Mouse (Mus musculus) hindbrain, embryonic 12.5 days (tissue): ENCODE results near the gene Gm9936. TPM values are rescaled to one million over a fixed set of nuclear protein-coding genes. Genes with fewer than 3 reads are reported as not detected.
A peak's percentile ranks its signal among the peaks of the same experiment; 100 is the strongest.

Experiments used
- ATAC-seq: fragments of 200-750 bp; cut with Nextera tagmentation; 2 replicates; pipeline ENCODE4 v1.8.0; 2017; ENCODE audit warnings: moderate TSS enrichment; ENCODE audit not compliant: low FRiP score
- H3K27ac ChIP-seq: fragments of 300-500 bp; sonication (generic); 2 replicates; pipeline ENCODE4 v1.5.1; 2016; ENCODE audit warnings: mild to moderate bottlenecking
- H3K27me3 ChIP-seq: fragments of 300-500 bp; sonication (generic); 2 replicates; pipeline ENCODE4 v1.6.1; 2016; ENCODE audit warnings: mild to moderate bottlenecking
- H3K36me3 ChIP-seq: fragments of 300-500 bp; sonication (generic); 2 replicates; pipeline ENCODE4 v1.6.1; 2016; ENCODE audit warnings: mild to moderate bottlenecking
- H3K4me1 ChIP-seq: fragments of 300-500 bp; sonication (generic); 2 replicates; pipeline ENCODE4 v1.6.1; 2016
- H3K4me2 ChIP-seq: fragments of 300-500 bp; sonication (generic); replicated peaks from 2 replicates; pipeline ENCODE4 v1.6.1; 2016; ENCODE audit warnings: mild to moderate bottlenecking
- H3K4me3 ChIP-seq: fragments of 300-500 bp; sonication (generic); 2 replicates; pipeline ENCODE4 v1.5.1; 2016; ENCODE audit warnings: mild to moderate bottlenecking
- H3K9ac ChIP-seq: fragments of 300-500 bp; sonication (generic); 2 replicates; pipeline ENCODE4 v1.6.1; 2016; ENCODE audit warnings: mild to moderate bottlenecking, moderate library complexity
- H3K9me3 ChIP-seq: fragments of 300-500 bp; sonication (generic); replicated peaks from 2 replicates; pipeline ENCODE4 v1.6.1; 2016; ENCODE audit warnings: mild to moderate bottlenecking
- WGBS: fragments of 180-500 bp; shearing (Covaris S2); methylation state at CpG from one replicate; pipeline ENCODE4 v1.1.7; 2016; 5-methylcytosine and 5-hydroxymethylcytosine counted together
- polyA plus RNA-seq: library from polyadenylated mRNA; unstranded; fragments of >200 nt; fragmentation: Nextera tagmentation; extraction: Ambion mirVana; gene quantifications from 2 replicates; pipeline ENCODE4 v1.2.1, GENCODE M21; 2016

Gm9936 gene
- polyA plus RNA-seq, 1 experiment from 2014 or later: 0.56 TPM

DNA sequence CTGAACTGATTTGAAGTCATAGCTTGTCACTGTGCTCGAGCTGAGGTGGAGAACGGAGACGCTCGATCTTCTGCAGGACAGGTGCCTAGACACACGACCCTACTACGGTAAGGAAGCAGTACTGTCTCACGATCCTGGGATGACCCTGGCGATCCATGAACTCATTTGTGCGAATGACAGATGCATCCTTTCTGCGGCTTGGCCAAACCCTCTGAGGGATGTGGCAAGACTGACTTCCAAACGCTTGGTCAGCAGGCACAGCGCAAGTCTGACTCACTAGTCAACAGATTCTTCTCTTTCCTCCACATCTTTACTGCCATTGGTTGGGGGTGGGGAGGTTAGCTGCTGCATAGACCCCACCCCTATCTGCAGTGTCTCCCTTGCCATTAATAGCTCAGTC, 31.1 kb downstream of the Gm9936 start:
- Histone ChIP-seq H3K4me1 (peaks cover 3% of the 10 kb centered on the region; the same call in 1 of the 2 replicates), H3K27me3 (no peaks in the 10 kb centered on the region), H3K27ac (no peak overlapping the region), H3K9ac (no peak overlapping the region), H3K36me3 (no peaks in the 10 kb centered on the region), H3K4me3 (no peak overlapping the region), H3K4me2 (no peak overlapping the region), H3K9me3 (no peaks in the 10 kb centered on the region)
- no peak for ATAC-seq
- 91% methylated on average over 12 of the region's 12 CpGs for WGBS

DNA sequence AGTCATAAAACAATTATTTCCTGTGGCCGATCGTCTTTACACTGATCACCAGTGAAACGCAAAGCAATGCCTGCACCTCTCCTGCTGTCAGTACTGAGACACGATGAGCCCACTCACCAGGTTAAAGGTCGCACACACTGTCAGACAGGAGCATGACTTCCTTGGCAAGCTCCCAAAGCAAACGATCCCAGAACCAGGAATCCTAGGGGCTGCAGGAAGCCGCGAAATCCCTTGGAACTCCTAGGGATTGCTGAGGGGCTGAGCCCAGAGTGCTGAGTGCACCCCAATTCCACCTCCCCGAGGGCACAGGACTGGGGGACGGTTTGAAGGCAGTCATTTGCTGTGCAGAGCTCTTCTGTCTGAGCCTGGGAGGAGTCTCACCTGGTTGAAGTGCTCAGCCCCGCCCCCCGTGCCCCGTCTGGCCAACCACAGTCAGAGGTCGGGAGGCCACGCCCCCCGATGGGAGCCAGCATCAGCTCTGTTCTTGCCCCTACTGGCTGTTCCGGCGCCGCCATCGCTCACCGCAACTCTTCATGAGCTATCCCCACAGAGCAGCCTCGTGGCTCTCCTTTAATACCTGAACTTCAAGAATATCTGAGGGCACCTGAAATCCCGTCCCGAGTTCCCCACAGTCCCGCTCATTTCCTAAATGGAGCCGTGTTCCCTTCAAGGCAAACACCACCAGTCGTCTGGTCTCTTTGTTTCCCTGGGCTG, 32.3 kb downstream of the Gm9936 start:
- Histone ChIP-seq H3K9me3 (no peaks in the 10 kb centered on the region), H3K9ac (peak overlapping the region; percentile 47; the same call in 1 of the 2 replicates), H3K4me3 (peak overlapping the region; percentile 35), H3K27ac (peak overlapping the region; percentile 62), H3K4me1 (peaks cover 5% of the 10 kb centered on the region; the same call in 1 of the 2 replicates), H3K4me2 (peak overlapping the region; percentile 54), H3K27me3 (no peaks in the 10 kb centered on the region), H3K36me3 (0 out of 2 replicates have a peak, but pooled peaks cover 3% of the 10 kb centered on the region)
- ATAC-seq: peak; percentile 65
- WGBS: 8% methylated on average over 27 of the region's 27 CpGs

GRCm38 (mm10) chr5:114824197-114824596, 34.3 kb downstream of the Gm9936 start:
- H3K9me3 ChIP-seq: no peaks in the 10 kb centered on the region
- no peak overlapping the region for H3K27ac ChIP-seq
- no peak overlapping the region for H3K9ac ChIP-seq
- H3K27me3 ChIP-seq: no peaks in the 10 kb centered on the region
- no peak overlapping the region for H3K4me3 ChIP-seq
- H3K36me3 ChIP-seq: 0 out of 2 replicates have a peak, but pooled peaks cover 3% of the 10 kb centered on the region
- WGBS: 17% methylated on average over 9 of the region's 9 CpGs
- no peak overlapping the region; the same call in 1 of the 2 replicates for H3K4me2 ChIP-seq
- ATAC-seq: no peak
- peaks cover 5% of the 10 kb centered on the region; the same call in 1 of the 2 replicates for H3K4me1 ChIP-seq

DNA sequence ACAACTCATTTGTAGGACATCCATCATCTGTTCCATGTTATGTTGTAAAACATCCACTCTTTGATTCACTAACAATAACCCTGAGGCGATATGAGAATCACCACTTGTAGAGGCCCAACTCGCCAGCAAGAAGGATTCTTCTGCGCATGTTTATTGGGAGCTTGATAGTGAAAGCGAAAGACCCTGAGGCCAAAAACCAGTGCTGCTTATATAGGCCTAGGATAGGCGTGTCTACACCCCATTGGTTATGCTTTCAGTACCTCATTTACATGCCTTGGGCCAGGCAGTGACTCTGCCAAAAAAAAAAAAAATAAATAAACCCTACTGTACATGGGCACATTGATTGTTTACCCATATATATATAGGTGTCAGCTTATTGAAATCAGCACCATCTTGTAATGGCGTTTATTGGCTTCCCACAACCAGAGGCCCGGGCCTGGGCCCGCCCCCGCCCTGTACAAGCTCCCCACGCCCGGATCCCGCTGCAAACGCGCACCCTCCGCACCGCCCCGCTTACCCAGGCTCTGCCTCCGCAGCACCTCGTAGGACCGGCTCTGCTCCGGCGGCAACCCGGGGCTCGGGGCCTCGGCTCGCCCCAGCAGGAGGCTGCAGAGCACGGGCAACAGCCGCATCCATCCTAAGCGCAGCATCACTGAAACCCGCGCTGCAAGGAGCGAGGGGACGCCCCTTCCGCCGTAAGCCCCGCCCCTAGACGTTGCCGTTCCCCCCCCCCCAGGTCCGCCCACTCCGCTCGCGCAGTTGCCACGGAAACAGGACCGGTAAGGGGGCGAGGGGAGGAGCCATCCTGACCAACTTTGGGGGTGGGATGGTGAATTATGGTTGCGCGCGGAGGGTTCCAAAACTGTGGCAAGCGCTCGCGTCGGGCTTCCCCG, 35.4 kb downstream of the Gm9936 start, which contains the start of gene 1500011B03Rik:
Gene 1500011B03Rik (minus strand): TSS at position 673 of the 893 bp plus-strand sequence.
- 8% methylated on average over 50 of the region's 53 CpGs for WGBS
- Histone ChIP-seq H3K4me3 (peak within 1 kb of the TSS; percentile 75), H3K27me3 (no peaks in the 10 kb centered on the region), H3K36me3 (0 out of 2 replicates have a peak, but pooled peaks cover 3% of the 10 kb centered on the region), H3K27ac (peak within 1 kb of the TSS; percentile 80), H3K4me1 (peaks cover 7% of the 10 kb centered on the region), H3K9ac (peak within 1 kb of the TSS; percentile 90), H3K9me3 (no peaks in the 10 kb centered on the region), H3K4me2 (peak within 1 kb of the TSS; percentile 65)
- peak; percentile 90 for ATAC-seq

DNA sequence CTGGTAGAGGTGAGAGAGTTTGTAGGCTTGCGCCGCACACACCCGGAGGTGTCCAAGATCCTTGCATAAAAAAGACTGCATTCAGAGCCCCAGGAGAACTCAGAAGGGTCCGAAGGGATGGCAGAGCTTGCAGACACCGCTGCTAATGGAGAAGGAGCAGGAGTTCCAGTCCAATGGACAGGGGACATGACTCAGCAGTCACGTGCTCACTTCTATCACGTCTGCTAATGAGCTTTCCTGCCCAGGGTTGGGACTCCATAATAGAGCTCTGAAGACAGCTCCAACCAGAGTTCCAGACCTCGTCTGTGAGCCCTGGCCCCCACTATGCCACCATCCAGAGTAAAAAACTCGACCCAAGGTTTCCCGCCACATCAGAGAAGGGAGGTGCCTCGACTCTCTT, 40.4 kb downstream of the Gm9936 start:
- no peak for ATAC-seq
- H3K9me3 ChIP-seq: no peaks in the 10 kb centered on the region
- H3K27ac ChIP-seq: no peak overlapping the region; the same call in 1 of the 2 replicates
- H3K4me3 ChIP-seq: no peak overlapping the region
- no peaks in the 10 kb centered on the region for H3K27me3 ChIP-seq
- H3K36me3 ChIP-seq: 0 out of 2 replicates have a peak, but pooled peaks cover 3% of the 10 kb centered on the region
- no peak overlapping the region for H3K4me2 ChIP-seq
- WGBS: 68% methylated on average over 10 of the region's 11 CpGs
- H3K4me1 ChIP-seq: peaks cover 6% of the 10 kb centered on the region
- no peak overlapping the region for H3K9ac ChIP-seq

DNA sequence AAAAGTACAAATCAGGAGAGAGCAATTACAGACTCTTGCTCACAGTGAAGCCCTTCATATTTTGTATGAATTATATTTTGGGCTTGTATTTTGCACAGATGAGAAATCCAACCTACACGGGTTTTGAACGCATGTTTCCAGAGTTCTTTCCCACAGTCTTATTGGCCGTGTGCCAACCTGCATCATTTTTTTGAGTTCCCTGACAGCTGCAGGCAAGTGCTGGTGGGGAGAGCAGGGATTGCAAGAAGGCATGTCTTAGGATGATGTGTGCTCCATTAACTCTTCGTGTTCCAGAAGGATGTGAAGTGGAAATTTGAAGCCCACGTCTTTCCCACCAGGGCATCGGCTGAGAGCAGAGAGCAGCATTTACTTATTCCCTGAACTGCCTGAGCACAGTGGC, 41.9 kb downstream of the Gm9936 start:
- Histone ChIP-seq H3K27me3 (no peaks in the 10 kb centered on the region), H3K27ac (no peak overlapping the region), H3K36me3 (0 out of 2 replicates have a peak, but pooled peaks cover 2% of the 10 kb centered on the region), H3K9me3 (no peaks in the 10 kb centered on the region), H3K9ac (no peak overlapping the region), H3K4me3 (no peak overlapping the region), H3K4me2 (no peak overlapping the region), H3K4me1 (peaks cover 14% of the 10 kb centered on the region)
- no peak for ATAC-seq
- 61% methylated on average over 6 of the region's 6 CpGs for WGBS

DNA sequence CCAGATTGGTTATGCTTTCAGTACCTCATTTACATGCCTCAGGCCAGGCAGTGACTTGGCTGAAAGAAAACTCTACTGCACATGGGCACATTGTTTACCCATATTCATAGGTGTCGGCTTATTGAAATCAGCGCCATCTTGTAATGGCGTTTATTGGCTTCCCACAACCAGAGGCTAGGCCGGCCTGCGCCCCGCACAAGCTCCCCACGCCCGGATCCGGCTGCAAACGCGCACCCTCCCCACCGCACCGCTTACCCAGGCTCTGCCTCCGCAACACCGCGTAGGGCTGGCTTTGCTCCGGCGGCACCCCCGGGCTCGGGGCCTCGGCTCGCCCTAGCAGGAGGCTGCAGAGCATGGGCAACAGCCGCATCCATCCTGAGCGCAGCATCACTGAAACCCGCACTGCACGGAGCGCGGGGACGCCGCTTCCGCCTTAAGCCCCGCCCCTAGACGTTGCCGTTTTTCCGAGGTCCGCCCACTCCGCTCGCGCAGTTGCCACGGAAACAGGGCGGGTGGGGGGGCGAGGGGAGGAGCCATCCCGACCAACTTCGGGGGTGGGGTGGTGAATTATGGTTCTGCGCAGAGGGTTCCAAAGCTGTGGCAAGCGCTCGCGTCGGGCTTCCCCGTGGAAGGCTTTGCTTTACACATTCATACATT, 44.8 kb downstream of the Gm9936 start:
- Histone ChIP-seq H3K9ac (peak overlapping the region; percentile 90), H3K9me3 (no peaks in the 10 kb centered on the region), H3K36me3 (peaks cover 6% of the 10 kb centered on the region), H3K4me1 (peaks cover 29% of the 10 kb centered on the region), H3K27ac (peak overlapping the region; percentile 97), H3K4me3 (peak overlapping the region; percentile 90), H3K27me3 (no peaks in the 10 kb centered on the region), H3K4me2 (peak overlapping the region; percentile 60)
- ATAC-seq: peak; percentile 96
- whole genome bisulfite sequencing: 1% methylated on average over 50 of the region's 50 CpGs

GRCm38 (mm10) chr5:114809826-114810225, 48.7 kb downstream of the Gm9936 start:
- no peak overlapping the region for H3K4me3 ChIP-seq
- H3K27me3 ChIP-seq: no peaks in the 10 kb centered on the region
- no peaks in the 10 kb centered on the region for H3K9me3 ChIP-seq
- no peak for ATAC-seq
- no peak overlapping the region for H3K27ac ChIP-seq
- peaks cover 27% of the 10 kb centered on the region for H3K36me3 ChIP-seq
- H3K4me1 ChIP-seq: peaks cover 33% of the 10 kb centered on the region
- WGBS: 88% methylated on average over 5 of the region's 5 CpGs
- no peak overlapping the region for H3K4me2 ChIP-seq
- H3K9ac ChIP-seq: no peak overlapping the region

GRCm38 (mm10) chr5:114809181-114809756, 49.2 kb downstream of the Gm9936 start:
- H3K4me3 ChIP-seq: no peak overlapping the region
- no peak overlapping the region for H3K4me2 ChIP-seq
- H3K9ac ChIP-seq: no peak overlapping the region
- WGBS: 76% methylated on average over 10 of the region's 10 CpGs
- H3K27ac ChIP-seq: no peak overlapping the region
- peaks cover 33% of the 10 kb centered on the region for H3K4me1 ChIP-seq
- no peaks in the 10 kb centered on the region for H3K9me3 ChIP-seq
- no peaks in the 10 kb centered on the region for H3K27me3 ChIP-seq
- ATAC-seq: no peak
- H3K36me3 ChIP-seq: peaks cover 32% of the 10 kb centered on the region

- Histone ChIP-seq H3K4me1 (peaks cover 33% of the 10 kb centered on the region), H3K9ac (no peak overlapping the region), H3K4me3 (no peak overlapping the region), H3K36me3 (peaks cover 40% of the 10 kb centered on the region), H3K9me3 (no peaks in the 10 kb centered on the region), H3K4me2 (no peak overlapping the region), H3K27ac (no peak overlapping the region), H3K27me3 (no peaks in the 10 kb centered on the region)
- 76% methylated on average over 7 of the region's 8 CpGs for WGBS
- no peak for ATAC-seq
These were observed 50.1 kb downstream of the Gm9936 start for GRCm38 (mm10) chr5:114808385-114808784.

DNA sequence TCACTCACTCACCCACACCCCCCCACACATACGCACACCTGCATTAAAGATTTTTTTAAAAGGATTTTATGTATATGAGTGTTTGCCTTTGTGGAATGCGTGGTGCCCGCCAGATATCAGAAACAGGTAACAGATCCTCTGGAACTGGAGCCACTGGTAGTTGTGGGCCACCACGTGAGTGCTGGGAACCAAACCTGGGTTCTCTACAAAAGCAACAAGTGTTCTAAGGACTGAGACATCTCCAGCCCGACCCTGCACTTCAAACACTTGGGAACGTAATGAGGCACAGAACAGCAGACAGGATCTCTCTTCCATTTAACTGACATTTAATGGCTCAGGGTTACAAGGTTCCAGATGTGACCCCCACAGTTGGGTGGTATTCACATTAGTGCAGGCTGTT, 50.6 kb downstream of the Gm9936 start:
- H3K27me3 ChIP-seq: no peaks in the 10 kb centered on the region
- H3K9ac ChIP-seq: no peak overlapping the region
- no peak for ATAC-seq
- H3K27ac ChIP-seq: no peak overlapping the region
- 69% methylated on average over 6 of the region's 6 CpGs for WGBS
- peaks cover 45% of the 10 kb centered on the region for H3K36me3 ChIP-seq
- H3K4me3 ChIP-seq: no peak overlapping the region
- H3K9me3 ChIP-seq: no peaks in the 10 kb centered on the region
- H3K4me1 ChIP-seq: peaks cover 32% of the 10 kb centered on the region
- H3K4me2 ChIP-seq: no peak overlapping the region
